Mouse (Mus musculus): ENCODE data around the gene Cnn3. TPM values are rescaled to one million over a fixed set of nuclear protein-coding genes. Genes with fewer than 3 reads are reported as not detected.
A peak's percentile ranks its signal among the peaks of the same experiment; 100 is the strongest.

Cnn3 gene
- polyA plus RNA-seq, 1 experiment from 2014 or later: 947 TPM

DNA sequence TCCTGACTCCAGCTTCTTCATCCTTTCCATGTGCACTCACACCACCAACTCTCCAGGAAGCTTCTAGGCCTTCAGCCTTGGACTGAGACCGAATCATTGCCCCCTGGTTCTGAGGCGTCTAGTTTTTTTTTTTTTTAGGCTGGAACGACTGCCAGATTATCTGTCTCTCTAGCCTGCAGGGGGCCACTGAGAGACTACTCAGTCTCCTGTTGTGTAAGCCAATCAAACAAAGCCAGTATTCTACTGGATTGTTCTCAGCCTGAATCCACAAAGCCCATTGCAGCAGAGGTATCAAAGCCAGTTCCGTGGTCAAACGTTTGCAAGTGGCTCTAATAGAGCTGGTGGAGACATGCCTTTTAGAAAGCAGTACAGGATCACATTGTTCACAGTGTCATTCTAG lies 22.8 kb upstream of the Cnn3 start:
- Histone ChIP-seq H3K27ac (replicated peaks) (no peak overlapping the region), H3K27me3 (ENCODE audit: low read depth, poor library complexity, severe bottlenecking) (no peaks in the 10 kb centered on the region), H3K4me1 (peaks cover 8% of the 10 kb centered on the region)

DNA sequence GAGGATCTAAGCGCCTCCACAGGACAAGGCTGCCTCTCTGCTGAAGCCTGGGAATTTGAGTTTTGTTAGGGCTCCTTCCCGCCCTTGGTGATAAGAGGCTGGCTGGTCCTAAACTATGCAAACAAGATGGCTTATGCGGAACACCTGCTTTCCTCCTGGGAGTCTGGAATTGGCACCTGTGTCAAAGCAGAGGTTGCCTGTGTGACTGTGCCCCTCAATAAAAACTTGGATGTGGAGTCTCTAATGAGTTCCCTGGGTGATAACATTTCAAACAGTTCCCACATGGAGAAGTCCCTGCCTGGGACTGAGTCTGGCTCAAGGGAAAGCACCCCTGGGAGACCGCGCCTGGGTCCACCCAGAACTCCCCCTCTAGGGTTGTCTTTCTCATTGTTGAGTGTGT lies 21.2 kb upstream of the Cnn3 start:
- Histone ChIP-seq H3K4me3 (no peak overlapping the region), H3K27me3 (ENCODE audit: low read depth, poor library complexity, severe bottlenecking) (no peaks in the 10 kb centered on the region), H3K4me1 (peaks cover 8% of the 10 kb centered on the region), H3K36me3 (no peaks in the 10 kb centered on the region), H3K9me3 (replicated peaks) (no peaks in the 10 kb centered on the region), H3K27ac (replicated peaks) (no peak overlapping the region)
- 85% methylated on average over 5 of the region's 5 CpGs for WGBS
- no peak for DNase-seq (ENCODE audit: low spot score)

More for the DNA sequence above, 22.8 kb upstream of the Cnn3 start:
- Histone ChIP-seq H3K36me3 (no peaks in the 10 kb centered on the region), H3K4me3 (no peak overlapping the region), H3K9me3 (replicated peaks) (no peaks in the 10 kb centered on the region)
- 28% methylated on average over 5 of the region's 5 CpGs for WGBS
- DNase-seq (ENCODE audit: low spot score): no peak

DNA sequence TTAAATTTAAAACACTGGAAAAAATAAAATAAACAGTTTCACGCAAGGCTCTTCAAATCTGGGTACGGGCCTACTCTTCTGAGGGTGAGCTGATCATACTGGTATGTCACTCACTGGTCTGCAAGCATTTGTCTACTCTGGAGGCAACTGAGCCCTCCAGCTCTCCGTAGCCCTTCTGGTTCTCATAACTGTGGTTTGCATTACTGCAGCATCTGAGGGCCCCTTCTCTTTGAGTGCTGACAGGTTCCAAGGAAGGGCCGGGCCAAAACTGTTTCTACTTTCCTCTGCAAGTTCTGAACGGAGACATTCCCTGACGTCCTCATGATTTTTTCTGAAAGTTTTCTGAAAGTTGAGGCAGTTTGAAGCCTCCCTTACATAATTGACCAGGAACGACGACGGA lies 18.9 kb upstream of the Cnn3 start:
- Histone ChIP-seq H3K4me3 (no peak overlapping the region), H3K27me3 (ENCODE audit: low read depth, poor library complexity, severe bottlenecking) (no peaks in the 10 kb centered on the region), H3K36me3 (no peaks in the 10 kb centered on the region), H3K4me1 (peaks cover 9% of the 10 kb centered on the region), H3K9me3 (replicated peaks) (no peaks in the 10 kb centered on the region), H3K27ac (replicated peaks) (no peak overlapping the region)
- DNase-seq (ENCODE audit: low spot score): no peak
- 84% methylated on average over 9 of the region's 9 CpGs for WGBS

GRCm38 (mm10) chr3:121408386-121408785 lies 17.9 kb upstream of the Cnn3 start:
- WGBS: 89% methylated on average over 3 of the region's 3 CpGs
- DNase-seq (ENCODE audit: low spot score): no peak
- Histone ChIP-seq H3K4me1 (peaks cover 8% of the 10 kb centered on the region), H3K27ac (replicated peaks) (no peak overlapping the region), H3K9me3 (replicated peaks) (no peaks in the 10 kb centered on the region), H3K27me3 (ENCODE audit: low read depth, poor library complexity, severe bottlenecking) (no peaks in the 10 kb centered on the region), H3K36me3 (no peaks in the 10 kb centered on the region), H3K4me3 (no peak overlapping the region)

DNA sequence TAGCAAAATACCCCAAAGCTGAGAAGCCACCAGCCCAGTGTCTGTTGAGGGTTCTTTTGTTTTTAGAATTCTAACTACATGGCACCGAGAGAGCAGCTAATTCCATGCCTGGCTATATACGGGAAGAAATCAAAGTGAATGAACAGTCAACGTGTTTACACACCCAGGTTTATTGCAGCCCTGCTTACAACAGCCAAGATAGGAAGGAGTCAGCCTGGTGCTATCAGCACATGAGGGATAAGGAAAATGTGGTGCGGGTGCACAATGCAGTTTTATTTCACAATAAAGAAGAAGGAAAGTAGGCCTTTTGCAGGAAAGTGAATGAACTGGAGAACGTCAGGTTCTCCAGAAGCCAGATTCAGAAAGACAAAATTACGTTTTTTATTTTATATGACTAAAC lies 14.8 kb upstream of the Cnn3 start:
- Histone ChIP-seq H3K4me3 (no peak overlapping the region), H3K27ac (replicated peaks) (no peak overlapping the region), H3K27me3 (ENCODE audit: low read depth, poor library complexity, severe bottlenecking) (no peaks in the 10 kb centered on the region), H3K36me3 (no peaks in the 10 kb centered on the region), H3K9me3 (replicated peaks) (no peaks in the 10 kb centered on the region), H3K4me1 (0 out of 2 replicates have a peak, but pooled peaks cover 3% of the 10 kb centered on the region)
- 83% methylated on average over 6 of the region's 6 CpGs for WGBS
- no peak for DNase-seq (ENCODE audit: low spot score)

DNA sequence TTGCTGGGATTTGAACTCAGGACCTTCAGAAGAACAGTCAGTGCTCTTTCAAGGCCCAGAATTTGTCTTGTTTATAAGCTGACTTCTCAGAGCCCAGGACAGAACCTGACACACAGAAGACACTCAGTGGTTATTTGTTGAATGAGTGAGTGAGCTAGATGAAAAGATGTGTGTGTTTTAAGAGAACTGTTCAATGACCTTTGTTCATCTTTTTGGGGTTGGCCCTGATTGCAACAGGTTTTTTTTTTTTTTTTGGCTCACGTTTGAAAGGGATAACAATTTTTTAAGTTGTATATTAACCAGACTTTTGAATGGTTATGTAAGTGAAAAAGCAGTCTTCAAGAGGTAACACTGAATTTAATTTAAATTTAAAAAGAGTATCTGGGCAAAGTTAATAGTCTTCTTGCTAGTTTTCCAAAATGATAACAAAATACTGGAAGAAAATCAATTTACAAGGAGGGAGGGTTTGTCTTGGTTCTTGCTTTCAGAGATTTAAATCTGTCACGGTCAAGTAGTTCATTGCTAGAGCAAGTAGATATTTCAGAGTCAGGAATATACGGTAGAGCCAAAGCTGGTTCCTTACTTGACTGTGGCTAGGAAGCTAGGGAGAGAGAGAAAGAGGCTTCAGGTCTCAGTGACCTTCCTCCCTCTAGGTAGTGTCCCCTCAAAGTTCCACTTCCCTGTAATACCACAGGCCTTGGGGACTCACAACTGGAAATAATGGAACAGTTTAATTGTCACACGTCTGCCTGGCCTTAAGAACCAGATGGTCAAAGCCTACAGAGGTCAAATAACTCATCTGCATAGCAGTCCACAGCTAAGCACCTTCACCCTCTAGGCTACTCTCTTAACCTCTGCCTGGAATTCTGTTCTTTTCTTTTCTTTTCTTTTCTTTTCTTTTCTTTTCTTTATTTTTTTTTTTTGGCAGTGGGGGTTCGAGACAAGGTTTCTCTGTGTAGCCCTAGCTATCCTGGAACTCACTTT lies 9.8 kb upstream of the Cnn3 start:
- 76% methylated on average over 5 of the region's 5 CpGs for WGBS
- Histone ChIP-seq H3K36me3 (no peaks in the 10 kb centered on the region), H3K4me1 (peaks cover 31% of the 10 kb centered on the region), H3K27ac (replicated peaks) (no peak overlapping the region), H3K9me3 (replicated peaks) (no peaks in the 10 kb centered on the region), H3K4me3 (no peak overlapping the region), H3K27me3 (ENCODE audit: low read depth, poor library complexity, severe bottlenecking) (no peaks in the 10 kb centered on the region)
- DNase-seq (ENCODE audit: low spot score): no peak

DNA sequence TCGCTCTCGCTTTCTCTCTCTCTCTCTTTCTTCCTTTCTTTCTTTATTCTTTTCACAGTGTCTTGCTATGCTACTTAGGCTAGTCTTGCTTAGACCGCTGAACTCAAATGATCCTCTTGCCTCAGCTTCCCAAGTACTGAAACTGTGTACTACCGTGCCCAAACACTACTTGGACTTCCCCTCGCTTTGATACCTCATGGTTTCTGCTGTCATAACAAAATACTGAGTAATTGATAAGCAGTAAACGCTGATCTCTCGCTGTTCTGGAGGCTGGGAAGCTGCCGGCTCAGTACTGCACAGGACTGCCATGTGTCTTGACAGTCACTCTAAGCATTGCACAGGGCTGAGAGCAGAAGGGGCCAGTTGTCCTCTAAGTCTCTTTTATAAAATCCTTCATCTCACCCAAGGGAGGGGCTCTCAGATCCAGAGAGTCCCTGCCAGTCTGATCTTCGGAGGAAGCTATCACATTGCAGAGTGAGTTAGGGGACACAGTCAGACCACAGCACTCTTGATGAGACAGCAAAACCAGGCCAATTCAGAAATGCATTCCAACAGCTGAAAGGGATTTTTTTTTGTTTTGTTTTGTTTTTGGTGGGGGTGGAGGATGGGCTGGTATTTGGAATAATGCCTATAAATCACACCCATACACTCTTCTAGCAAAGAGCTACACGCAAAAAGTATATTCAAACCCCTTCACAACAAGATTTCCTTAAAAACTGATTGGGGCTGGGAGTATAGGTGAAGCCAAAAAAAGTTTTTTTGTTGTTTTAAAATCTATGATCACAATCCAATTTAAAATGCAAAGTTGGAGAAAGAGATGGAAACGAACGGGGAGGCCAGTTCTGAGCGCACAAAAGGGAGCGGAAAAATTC lies 8.7 kb upstream of the Cnn3 start:
- 0 out of 2 replicates have a peak overlapping the region, but pooled peaks have one; percentile 7 for H3K4me3 ChIP-seq

GRCm38 (mm10) chr3:121418251-121418601 lies 8.1 kb upstream of the Cnn3 start:
- H3K36me3 ChIP-seq: no peaks in the 10 kb centered on the region
- peaks cover 28% of the 10 kb centered on the region for H3K4me1 ChIP-seq
- 8% methylated on average over 6 of the region's 6 CpGs for WGBS
- peaks cover 3% of the 10 kb centered on the region; the same call in 1 of the 2 replicates for H3K27me3 ChIP-seq (ENCODE audit: low read depth, poor library complexity, severe bottlenecking)
- H3K9me3 ChIP-seq (replicated peaks): no peaks in the 10 kb centered on the region
- H3K4me3 ChIP-seq: 0 out of 2 replicates have a peak overlapping the region, but pooled peaks have one; percentile 7
- H3K27ac ChIP-seq (replicated peaks): peak overlapping the region; percentile 35; the same call in 1 of the 2 replicates
- peak; percentile 47 for DNase-seq (ENCODE audit: low spot score)

More for the DNA sequence above, 8.7 kb upstream of the Cnn3 start:
- Histone ChIP-seq H3K4me1 (peaks cover 28% of the 10 kb centered on the region), H3K27me3 (ENCODE audit: low read depth, poor library complexity, severe bottlenecking) (no peaks in the 10 kb centered on the region), H3K36me3 (no peaks in the 10 kb centered on the region), H3K27ac (replicated peaks) (peak overlapping the region; percentile 69), H3K9me3 (replicated peaks) (no peaks in the 10 kb centered on the region)
- 58% methylated on average over 14 of the region's 14 CpGs for WGBS
- peak; percentile 26 for DNase-seq (ENCODE audit: low spot score)

DNA sequence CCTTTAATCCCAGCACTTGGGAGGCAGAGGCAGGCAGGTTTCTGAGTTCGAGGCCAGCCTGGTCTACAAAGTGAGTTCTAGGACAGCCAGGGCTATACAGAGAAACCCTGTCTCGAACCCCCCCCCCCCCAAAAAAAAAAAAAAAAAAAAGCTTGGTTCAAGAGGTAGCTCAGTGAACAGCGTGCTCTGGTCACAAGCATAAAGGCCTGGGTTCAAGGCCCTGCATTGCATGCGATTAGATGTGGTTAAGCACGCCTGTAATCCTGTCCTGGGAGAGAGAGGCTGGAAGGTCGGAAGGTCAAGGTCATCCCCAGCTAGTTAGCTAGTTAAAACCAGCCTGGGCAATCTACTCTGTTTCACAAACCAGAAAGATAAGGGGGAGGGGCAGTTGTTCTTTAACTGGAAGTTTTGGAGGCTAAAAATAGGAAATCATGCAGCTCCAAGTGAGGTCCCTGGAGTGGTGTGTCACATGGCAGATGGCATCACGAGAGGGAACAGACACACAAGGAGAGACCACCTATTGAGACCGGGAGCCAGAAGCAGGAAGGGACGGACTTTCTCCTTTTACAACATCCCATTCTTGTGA lies 7.4 kb upstream of the Cnn3 start:
- H3K36me3 ChIP-seq: no peaks in the 10 kb centered on the region
- H3K27me3 ChIP-seq (ENCODE audit: low read depth, poor library complexity, severe bottlenecking): peaks cover 10% of the 10 kb centered on the region
- no peaks in the 10 kb centered on the region for H3K9me3 ChIP-seq (replicated peaks)
- H3K4me3 ChIP-seq: no peak overlapping the region
- WGBS: 80% methylated on average over 9 of the region's 9 CpGs
- peaks cover 28% of the 10 kb centered on the region for H3K4me1 ChIP-seq
- no peak overlapping the region for H3K27ac ChIP-seq (replicated peaks)
- DNase-seq (ENCODE audit: low spot score): no peak

DNA sequence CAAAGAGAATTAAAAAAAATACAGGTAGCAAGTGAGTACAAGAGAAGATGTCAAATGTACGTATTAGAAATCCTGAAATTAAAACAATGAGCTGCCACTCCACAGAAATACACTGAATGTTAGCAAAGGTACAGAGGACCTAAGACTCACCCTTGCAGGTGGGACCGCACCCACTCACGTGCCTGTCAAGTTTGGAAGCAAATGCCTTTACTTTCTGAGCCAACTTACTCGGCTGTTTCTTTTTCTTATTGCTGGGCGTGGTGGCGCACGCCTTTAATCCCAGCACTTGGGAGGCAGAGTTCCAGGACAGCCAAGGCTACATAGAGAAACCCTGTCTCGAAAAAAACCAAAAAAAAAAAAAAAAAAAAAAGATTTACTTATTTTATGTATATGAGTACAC lies 3.9 kb upstream of the Cnn3 start:
- Histone ChIP-seq H3K27ac (replicated peaks) (no peak overlapping the region), H3K27me3 (ENCODE audit: low read depth, poor library complexity, severe bottlenecking) (peaks cover 24% of the 10 kb centered on the region), H3K4me1 (peaks cover 35% of the 10 kb centered on the region), H3K4me3 (no peak overlapping the region), H3K9me3 (replicated peaks) (no peaks in the 10 kb centered on the region), H3K36me3 (no peaks in the 10 kb centered on the region)
- WGBS: 86% methylated on average over 8 of the region's 8 CpGs
- no peak for DNase-seq (ENCODE audit: low spot score)

DNA sequence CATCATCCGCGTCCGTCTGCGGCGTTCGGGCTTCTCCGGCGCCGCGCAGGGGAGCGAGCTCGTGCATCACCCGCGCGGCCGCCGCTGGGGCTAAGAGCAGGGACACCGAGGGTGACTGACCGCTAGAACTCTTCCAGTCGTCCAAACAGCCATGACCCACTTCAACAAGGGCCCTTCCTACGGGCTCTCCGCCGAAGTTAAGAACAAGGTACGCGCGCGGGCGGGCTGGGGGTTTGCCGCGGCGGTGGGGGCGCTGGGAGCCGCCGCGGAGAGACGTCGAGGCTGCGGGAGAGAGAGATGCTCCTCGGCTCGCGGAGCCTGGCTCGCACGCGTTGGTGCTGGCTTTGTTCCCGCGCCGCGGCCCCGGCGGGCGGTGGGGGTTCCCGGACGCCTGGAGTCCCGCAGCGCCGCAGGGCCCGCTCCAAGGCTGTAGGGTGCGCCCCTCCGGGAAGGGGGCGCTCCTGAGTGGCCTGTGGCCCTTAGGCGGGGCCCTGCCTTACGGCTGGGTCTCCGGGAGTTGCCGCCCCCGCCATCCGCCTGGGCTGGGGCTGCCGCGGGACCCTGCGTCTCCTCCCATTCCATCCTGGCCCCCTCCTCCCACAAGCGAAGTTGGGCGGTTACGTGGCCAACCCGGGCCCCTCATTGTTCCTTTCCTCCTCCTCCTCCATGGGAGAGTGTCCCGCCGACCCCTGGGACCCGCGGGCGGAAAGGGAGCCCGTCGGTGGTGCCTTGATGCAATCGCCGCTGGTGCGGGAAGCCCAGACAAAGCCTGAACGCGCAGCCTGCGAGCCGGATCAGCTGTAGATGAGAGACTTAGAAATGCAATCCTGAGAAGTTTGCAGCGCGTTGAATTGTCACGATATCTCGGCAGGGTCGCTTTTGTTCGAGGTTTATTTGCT lies 573 bp downstream of the Cnn3 start:
- under 1% methylated on average over 91 of the region's 93 CpGs for WGBS
- H3K36me3 ChIP-seq: peaks cover 9% of the 10 kb centered on the region; the same call in 1 of the 2 replicates
- H3K4me1 ChIP-seq: peaks cover 53% of the 10 kb centered on the region
- peak overlapping the region; percentile 92 for H3K4me3 ChIP-seq
- H3K27me3 ChIP-seq (ENCODE audit: low read depth, poor library complexity, severe bottlenecking): peaks cover 24% of the 10 kb centered on the region
- H3K9me3 ChIP-seq (replicated peaks): no peaks in the 10 kb centered on the region
- DNase-seq (ENCODE audit: low spot score): peak; percentile 86
- H3K27ac ChIP-seq (replicated peaks): peak overlapping the region; percentile 100

Measured in midbrain, embryonic 10.5 days (tissue).